Mouse (Mus musculus): ENCODE measurements around the gene Mdm2.

GRCm38 (mm10) chr10:117640595-117641078 is 69.9 kb downstream of the Mdm2 start:
- TF ChIP-seq CTCF (IDR thresholded peaks at IDR 0.05; ENCODE audit: control insufficient read depth, insufficient read depth, low read length) (no peak), POLR2A (IDR thresholded peaks at IDR 0.05; ENCODE audit: borderline replicate concordance, control insufficient read depth, low read depth, low read length) (no peak)
